Mouse (Mus musculus) midbrain, embryonic 11.5 days (tissue): ENCODE data around the gene Tnip3. TPM values are rescaled to one million over a fixed set of nuclear protein-coding genes. Genes with fewer than 3 reads are reported as not detected.

Experiments
- ATAC-seq: fragments of 200-750 bp; cut with Nextera tagmentation; 2 replicates; pipeline ENCODE4 v1.8.0; 2017; ENCODE audit warnings: moderate TSS enrichment, moderate library complexity; ENCODE audit not compliant: low FRiP score
- DNase-seq: peaks from one replicate; pipeline ENCODE4 v3.0.0; 2015; ENCODE audit warnings: low spot score; ENCODE audit errors: missing footprints
- H3K27ac ChIP-seq: fragments of 300-500 bp; sonication (generic); 2 replicates; pipeline ENCODE4 v1.5.1; 2014; ENCODE audit warnings: low read depth, low read length
- H3K27me3 ChIP-seq: fragments of 300-500 bp; sonication (generic); 2 replicates; pipeline ENCODE4 v1.6.1; 2014; ENCODE audit warnings: mild to moderate bottlenecking, low read length, moderate library complexity, mixed read lengths; ENCODE audit not compliant: control insufficient read depth, insufficient read depth
- H3K36me3 ChIP-seq: fragments of 300-500 bp; sonication (generic); 2 replicates; pipeline ENCODE4 v1.6.1; 2014; ENCODE audit warnings: mild to moderate bottlenecking, low read length, moderate library complexity, mixed read lengths; ENCODE audit not compliant: control insufficient read depth, insufficient read depth
- H3K4me1 ChIP-seq: fragments of 300-500 bp; sonication (generic); 2 replicates; pipeline ENCODE4 v1.6.1; 2014; ENCODE audit warnings: low read length; ENCODE audit not compliant: control insufficient read depth, insufficient read depth
- H3K4me2 ChIP-seq: fragments of 300-500 bp; sonication (generic); 2 replicates; pipeline ENCODE4 v1.6.1; 2014; ENCODE audit warnings: mild to moderate bottlenecking, moderate library complexity
- H3K4me3 ChIP-seq: fragments of 300-500 bp; sonication (generic); 2 replicates; pipeline ENCODE4 v1.5.1; 2014; ENCODE audit warnings: low read depth, low read length
- H3K9ac ChIP-seq: fragments of 300-500 bp; sonication (generic); 2 replicates; pipeline ENCODE4 v1.6.1; 2014; ENCODE audit warnings: low read length
- H3K9me3 ChIP-seq: fragments of 300-500 bp; sonication (generic); 2 replicates; pipeline ENCODE4 v1.6.1; 2016; ENCODE audit warnings: low read length; ENCODE audit not compliant: control insufficient read depth
- WGBS: fragments of 180-500 bp; shearing (Covaris S2); extraction: QIAGEN DNeasy Blood & Tissue Kit; methylation state at CpG from one replicate; pipeline ENCODE4 v1.1.7; 2014; 5-methylcytosine and 5-hydroxymethylcytosine counted together
- polyA plus RNA-seq: library from polyadenylated mRNA; unstranded; fragments of >200 nt; fragmentation: Nextera tagmentation; extraction: Ambion mirVana; gene quantifications from 2 replicates; pipeline ENCODE4 v1.2.1, GENCODE M21; 2014

Tnip3 gene
- polyA plus RNA-seq, 1 experiment from 2014 or later: 0.08 TPM

GRCm38 (mm10) chr6:65621260-65621659 lies 96.1 kb downstream of the Tnip3 start:
- no peaks in the 10 kb centered on the region for H3K27me3 ChIP-seq
- no peak overlapping the region for H3K9ac ChIP-seq
- ATAC-seq (no peak), DNase-seq (no peak)
- no peak overlapping the region for H3K27ac ChIP-seq
- no peaks in the 10 kb centered on the region for H3K9me3 ChIP-seq
- no peaks in the 10 kb centered on the region for H3K4me1 ChIP-seq
- H3K36me3 ChIP-seq: no peaks in the 10 kb centered on the region
- no peak overlapping the region for H3K4me2 ChIP-seq
- H3K4me3 ChIP-seq: no peak overlapping the region

GRCm38 (mm10) chr6:65623016-65623715 lies 98.1 kb downstream of the Tnip3 start:
- no peaks in the 10 kb centered on the region for H3K36me3 ChIP-seq
- no peak overlapping the region for H3K27ac ChIP-seq
- no peaks in the 10 kb centered on the region for H3K4me1 ChIP-seq
- WGBS: 90% methylated on average over 3 of the region's 3 CpGs
- H3K9ac ChIP-seq: no peak overlapping the region
- H3K4me2 ChIP-seq: no peak overlapping the region
- H3K4me3 ChIP-seq: no peak overlapping the region
- ATAC-seq (no peak), DNase-seq (no peak)
- H3K27me3 ChIP-seq: no peaks in the 10 kb centered on the region
- no peaks in the 10 kb centered on the region for H3K9me3 ChIP-seq

- Histone ChIP-seq H3K4me3 (no peak overlapping the region), H3K9me3 (no peaks in the 10 kb centered on the region), H3K4me2 (no peak overlapping the region), H3K27ac (no peak overlapping the region), H3K36me3 (no peaks in the 10 kb centered on the region), H3K27me3 (no peaks in the 10 kb centered on the region), H3K9ac (no peak overlapping the region), H3K4me1 (no peaks in the 10 kb centered on the region)
- no peak for DNase-seq
- WGBS: 91% methylated on average over 2 of the region's 2 CpGs
- ATAC-seq: no peak
Observed at GRCm38 (mm10) chr6:65630578-65630977, 105.5 kb downstream of the Tnip3 start.

GRCm38 (mm10) chr6:65632184-65632583 lies 107.1 kb downstream of the Tnip3 start:
- Histone ChIP-seq H3K4me1 (no peaks in the 10 kb centered on the region), H3K9ac (no peak overlapping the region), H3K27ac (no peak overlapping the region), H3K27me3 (no peaks in the 10 kb centered on the region), H3K4me2 (no peak overlapping the region), H3K9me3 (no peaks in the 10 kb centered on the region), H3K36me3 (no peaks in the 10 kb centered on the region), H3K4me3 (no peak overlapping the region)
- DNase-seq (no peak), ATAC-seq (no peak)
- 87% methylated on average over 5 of the region's 5 CpGs for WGBS

- DNase-seq (no peak), ATAC-seq (no peak)
- H3K27me3 ChIP-seq: no peaks in the 10 kb centered on the region
- H3K4me2 ChIP-seq: no peak overlapping the region
- no peak overlapping the region for H3K27ac ChIP-seq
- no peak overlapping the region for H3K4me3 ChIP-seq
- no peaks in the 10 kb centered on the region for H3K4me1 ChIP-seq
- no peak overlapping the region for H3K9ac ChIP-seq
- H3K9me3 ChIP-seq: no peaks in the 10 kb centered on the region
- no peaks in the 10 kb centered on the region for H3K36me3 ChIP-seq
Observed at GRCm38 (mm10) chr6:65642431-65642830, 117.3 kb downstream of the Tnip3 start.

GRCm38 (mm10) chr6:65644110-65644509 lies 119.0 kb downstream of the Tnip3 start:
- no peak overlapping the region for H3K27ac ChIP-seq
- H3K36me3 ChIP-seq: no peaks in the 10 kb centered on the region
- no peak for DNase-seq
- no peak overlapping the region for H3K4me3 ChIP-seq
- H3K4me1 ChIP-seq: no peaks in the 10 kb centered on the region
- no peak overlapping the region for H3K4me2 ChIP-seq
- no peaks in the 10 kb centered on the region for H3K27me3 ChIP-seq
- no peaks in the 10 kb centered on the region for H3K9me3 ChIP-seq
- ATAC-seq: 0 out of 2 replicates have a peak, but pooled peaks have one; percentile 33
- no peak overlapping the region for H3K9ac ChIP-seq
- 26% methylated on average over 4 of the region's 4 CpGs for WGBS

- Histone ChIP-seq H3K4me1 (no peaks in the 10 kb centered on the region), H3K27me3 (no peaks in the 10 kb centered on the region), H3K27ac (no peak overlapping the region), H3K9ac (no peak overlapping the region), H3K4me3 (no peak overlapping the region), H3K36me3 (no peaks in the 10 kb centered on the region), H3K9me3 (no peaks in the 10 kb centered on the region), H3K4me2 (no peak overlapping the region)
- DNase-seq (no peak), ATAC-seq (no peak)
- 77% methylated on average over 3 of the region's 3 CpGs for WGBS
Observed at GRCm38 (mm10) chr6:65646408-65646807, 121.3 kb downstream of the Tnip3 start.

GRCm38 (mm10) chr6:65647731-65648130 lies 122.6 kb downstream of the Tnip3 start:
- H3K9ac ChIP-seq: no peak overlapping the region
- no peak overlapping the region for H3K4me3 ChIP-seq
- WGBS: 87% methylated on average over 6 of the region's 6 CpGs
- no peaks in the 10 kb centered on the region for H3K9me3 ChIP-seq
- H3K27me3 ChIP-seq: no peaks in the 10 kb centered on the region
- no peak overlapping the region for H3K4me2 ChIP-seq
- H3K36me3 ChIP-seq: no peaks in the 10 kb centered on the region
- no peak for DNase-seq
- H3K27ac ChIP-seq: no peak overlapping the region
- ATAC-seq: no peak
- no peaks in the 10 kb centered on the region for H3K4me1 ChIP-seq

GRCm38 (mm10) chr6:65651376-65651775 lies 126.3 kb downstream of the Tnip3 start:
- 43% methylated on average over 4 of the region's 4 CpGs for WGBS
- Histone ChIP-seq H3K27ac (no peak overlapping the region), H3K4me2 (no peak overlapping the region), H3K36me3 (no peaks in the 10 kb centered on the region), H3K9ac (no peak overlapping the region), H3K27me3 (no peaks in the 10 kb centered on the region), H3K9me3 (no peaks in the 10 kb centered on the region), H3K4me3 (no peak overlapping the region), H3K4me1 (no peaks in the 10 kb centered on the region)
- no peak for DNase-seq
- no peak for ATAC-seq
